Mouse (Mus musculus) embryonic fibroblast, embryonic 13.5 days (primary cell): ENCODE results near the gene Ndufb4.

ENCODE experiments used
- CTCF ChIP-seq: IDR thresholded peaks from 2 replicates; pipeline ENCODE4 v1.5.1; 2011; ENCODE audit warnings: mild to moderate bottlenecking, control low read depth, low read length, moderate library complexity, borderline replicate concordance; ENCODE audit not compliant: insufficient read depth
- POLR2A ChIP-seq: IDR thresholded peaks from 2 replicates; pipeline ENCODE4 v1.6.1; 2011; ENCODE audit warnings: low read depth, mild to moderate bottlenecking, control low read depth, low read length, moderate library complexity

- TF ChIP-seq CTCF, result no peak
- no peak for TF ChIP-seq POLR2A
Measured at GRCm38 (mm10) chr16:37645799-37646198, 8.5 kb downstream of the Ndufb4 start.
